Mouse (Mus musculus) ES-E14 (cell line): ENCODE measurements around the gene Abcb11. TPM values are rescaled to one million over a fixed set of nuclear protein-coding genes. Genes with fewer than 3 reads are reported as not detected.

Source experiments
- DNase-seq: peaks from one replicate; pipeline ENCODE4 v3.0.0-alpha.2; 2013; ENCODE audit warnings: low read depth, low spot score
- H3K27ac ChIP-seq: 2 replicates; pipeline ENCODE4 v1.5.1; 2012; ENCODE audit warnings: low read depth, mild to moderate bottlenecking, low read length, moderate library complexity, mixed read lengths; ENCODE audit not compliant: poor library complexity, insufficient read depth, severe bottlenecking
- H3K36me3 ChIP-seq: 2 replicates; pipeline ENCODE4 v1.6.1; 2012; ENCODE audit warnings: mild to moderate bottlenecking, low read length, moderate library complexity, mixed read lengths; ENCODE audit not compliant: control insufficient read depth, poor library complexity, insufficient read depth, severe bottlenecking
- H3K4me1 ChIP-seq, 2 experiments: fragments of 150-350 bp in 1 of 2; sonication (generic) in 1 of 2; 2 replicates each; pipeline ENCODE4 v1.6.1; 2012; ENCODE audit warnings: low read length in 2 of 2, mild to moderate bottlenecking in 1 of 2, mixed read lengths in 1 of 2; ENCODE audit not compliant: control insufficient read depth in 2 of 2, insufficient read depth in 2 of 2, poor library complexity in 1 of 2
- H3K4me3 ChIP-seq, 2 experiments: fragments of 150-350 bp in 1 of 2; sonication (generic) in 1 of 2; 2 replicates each; pipeline ENCODE4 v1.5.1; 2012; ENCODE audit warnings: low read length in 2 of 2, low read depth in 1 of 2, mild to moderate bottlenecking in 1 of 2, mixed read lengths in 1 of 2; ENCODE audit not compliant: insufficient read depth in 1 of 2, poor library complexity in 1 of 2, severe bottlenecking in 1 of 2
- H3K9ac ChIP-seq: 2 replicates; pipeline ENCODE4 v1.6.1; 2012; ENCODE audit warnings: low read depth, mild to moderate bottlenecking, low read length, mixed read lengths; ENCODE audit not compliant: poor library complexity, insufficient read depth, severe bottlenecking
- H3K9me3 ChIP-seq: fragments of 150-350 bp; sonication (generic); 2 replicates; pipeline ENCODE4 v1.6.1; 2012; ENCODE audit warnings: low read depth, mild to moderate bottlenecking, low read length; ENCODE audit not compliant: control insufficient read depth, insufficient read depth
- CHD2 ChIP-seq: IDR thresholded peaks from 2 replicates; pipeline ENCODE4 v1.6.1; 2014; ENCODE audit warnings: mild to moderate bottlenecking, low read depth, low read length, inconsistent platforms
- HCFC1 ChIP-seq: IDR thresholded peaks from 2 replicates; pipeline ENCODE4 v1.6.1; 2012; ENCODE audit warnings: low read length, inconsistent platforms, borderline replicate concordance; ENCODE audit not compliant: insufficient read depth
- MAFK ChIP-seq: IDR thresholded peaks from 2 replicates; pipeline ENCODE4 v1.6.1; 2014; ENCODE audit warnings: mild to moderate bottlenecking, low read depth, low read length, inconsistent platforms; ENCODE audit not compliant: insufficient read depth
- ZC3H11A ChIP-seq: IDR thresholded peaks from 2 replicates; pipeline ENCODE4 v1.6.1; 2012; ENCODE audit warnings: low read depth, mild to moderate bottlenecking, inconsistent platforms, low read length, borderline replicate concordance
- ZNF384 ChIP-seq: IDR thresholded peaks from 2 replicates; pipeline ENCODE4 v1.6.1; 2012; ENCODE audit warnings: low read depth, low read length, inconsistent platforms
- in situ Hi-C, 2 experiments: fragments of 600-800 bp; cut with MboI; formaldehyde crosslinking; loops; one replicate each; pipeline ENCODE4 v1.15.1; 2025; ENCODE audit warnings: low sequenced_read_pairs in 2 of 2, inconsistent platforms in 1 of 2; ENCODE audit not compliant: unreplicated experiment in 2 of 2
- total RNA-seq: library from RNA; depleted of rRNA; stranded (reverse); fragments of 300-350 nt; gene quantifications from 2 replicates; pipeline ENCODE4 v1.2.3, GENCODE M21; 2012; rRNA removed

Abcb11 gene
- total RNA-seq, 1 experiment: 1.1 TPM

- DNase-seq: no peak
- Histone ChIP-seq H3K36me3 (peaks cover 6% of the 10 kb centered on the region), H3K4me3 (no peak overlapping the region), H3K9me3 (no peaks in the 10 kb centered on the region), H3K27ac (no peak overlapping the region), H3K4me1 (no peaks in the 10 kb centered on the region; a peak in 1 of 4 replicates), H3K9ac (no peak overlapping the region)
- no peak for TF ChIP-seq CHD2
- TF ChIP-seq ZC3H11A: no peak
- TF ChIP-seq MAFK: no peak
- no peak for TF ChIP-seq ZNF384
- no peak for TF ChIP-seq HCFC1
- in situ Hi-C loops: no loop called here
These were observed 151.4 kb downstream of the Abcb11 start for GRCm38 (mm10) chr2:69191059-69191458.

GRCm38 (mm10) chr2:69189222-69189621 lies 153.2 kb downstream of the Abcb11 start:
- Histone ChIP-seq H3K4me1 (no peaks in the 10 kb centered on the region; a peak in 1 of 4 replicates), H3K4me3 (no peak overlapping the region), H3K36me3 (peaks cover 4% of the 10 kb centered on the region), H3K9me3 (no peaks in the 10 kb centered on the region), H3K27ac (no peak overlapping the region), H3K9ac (no peak overlapping the region)
- in situ Hi-C loops: no loop called here
- TF ChIP-seq MAFK (no peak), ZC3H11A (no peak), HCFC1 (no peak), CHD2 (no peak), ZNF384 (no peak)
- no peak for DNase-seq

- no peak for DNase-seq
- TF ChIP-seq ZC3H11A: no peak
- no peak for TF ChIP-seq MAFK
- TF ChIP-seq HCFC1: no peak
- no peak for TF ChIP-seq ZNF384
- H3K27ac ChIP-seq: no peak overlapping the region
- H3K9me3 ChIP-seq: no peaks in the 10 kb centered on the region
- H3K9ac ChIP-seq: no peak overlapping the region
- in situ Hi-C loops: no loop called here
- H3K4me3 ChIP-seq: no peak overlapping the region
- peaks cover 4% of the 10 kb centered on the region for H3K36me3 ChIP-seq
- no peaks in the 10 kb centered on the region; a peak in 1 of 4 replicates for H3K4me1 ChIP-seq
These were observed 153.7 kb downstream of the Abcb11 start for GRCm38 (mm10) chr2:69188732-69189131.

Other genes starting within 250 kb of the Abcb11 start
- gene Nostrin, start 206.8 kb downstream of the Abcb11 start, total RNA-seq: 0.21 and 2.5 TPM in 2 replicates
- 43.2 and 64.6 TPM in 2 replicates for gene Spc25, start 136.4 kb downstream of the Abcb11 start, total RNA-seq
- 0.27 and 0.53 TPM in 2 replicates for gene G6pc2, start 131.5 kb downstream of the Abcb11 start, total RNA-seq
- 0.11 and 0.40 TPM in 2 replicates for gene Dhrs9, start 37.8 kb upstream of the Abcb11 start, total RNA-seq
- 103 and 124 TPM in 2 replicates for gene Lrp2, start 243.4 kb upstream of the Abcb11 start, total RNA-seq